Mouse (Mus musculus): ENCODE measurements around the gene Tsc1. TPM values are rescaled to one million over a fixed set of nuclear protein-coding genes. Genes with fewer than 3 reads are reported as not detected.

Tsc1 gene
- polyA plus RNA-seq, 1 experiment from 2014 or later: 3.7 TPM

- DNase-seq (no peak), ATAC-seq (peak; percentile 69)
- Histone ChIP-seq H3K4me1 (ENCODE audit: insufficient read depth) (peaks cover 5% of the 10 kb centered on the region; the same call in 1 of the 2 replicates), H3K36me3 (replicated peaks; ENCODE audit: insufficient read depth, low read length) (no peaks in the 10 kb centered on the region), H3K4me3 (ENCODE audit: low read depth, low read length) (no peak overlapping the region), H3K27ac (ENCODE audit: low read depth) (no peak overlapping the region), H3K4me2 (ENCODE audit: low read depth, low read length) (no peak overlapping the region), H3K9me3 (ENCODE audit: low read length) (no peaks in the 10 kb centered on the region), H3K9ac (replicated peaks) (no peak overlapping the region), H3K27me3 (ENCODE audit: insufficient read depth, low read length) (no peaks in the 10 kb centered on the region)
- WGBS (ENCODE audit: insufficient replicate concordance): 68% methylated on average over 1 of the region's 1 CpGs
- TF ChIP-seq CTCF (IDR thresholded peaks at IDR 0.05; ENCODE audit: low read depth): no peak
- no peak for TF ChIP-seq EP300 (IDR thresholded peaks at IDR 0.05; ENCODE audit: low read depth)
Observed at GRCm38 (mm10) chr2:28635199-28635598, 5.8 kb upstream of the Tsc1 start.

GRCm38 (mm10) chr2:28637106-28637845, 3.8 kb upstream of the Tsc1 start:
- H3K9me3 ChIP-seq (ENCODE audit: low read length): no peaks in the 10 kb centered on the region
- H3K9ac ChIP-seq (replicated peaks): no peak overlapping the region
- no peaks in the 10 kb centered on the region for H3K36me3 ChIP-seq (replicated peaks; ENCODE audit: insufficient read depth, low read length)
- H3K4me2 ChIP-seq (ENCODE audit: low read depth, low read length): no peak overlapping the region
- H3K27me3 ChIP-seq (ENCODE audit: insufficient read depth, low read length): no peaks in the 10 kb centered on the region
- no peak overlapping the region for H3K27ac ChIP-seq (ENCODE audit: low read depth)
- H3K4me1 ChIP-seq (ENCODE audit: insufficient read depth): peaks cover 15% of the 10 kb centered on the region
- H3K4me3 ChIP-seq (ENCODE audit: low read depth, low read length): no peak overlapping the region
- no peak for DNase-seq
- TF ChIP-seq EP300 (IDR thresholded peaks at IDR 0.05; ENCODE audit: low read depth) (no peak), CTCF (IDR thresholded peaks at IDR 0.05; ENCODE audit: low read depth) (no peak)
- WGBS (ENCODE audit: insufficient replicate concordance): 81% methylated on average over 9 of the region's 9 CpGs
- ATAC-seq: no peak

GRCm38 (mm10) chr2:28638352-28638751, 2.7 kb upstream of the Tsc1 start:
- no peaks in the 10 kb centered on the region for H3K36me3 ChIP-seq (replicated peaks; ENCODE audit: insufficient read depth, low read length)
- no peaks in the 10 kb centered on the region for H3K9me3 ChIP-seq (ENCODE audit: low read length)
- peaks cover 12% of the 10 kb centered on the region for H3K4me1 ChIP-seq (ENCODE audit: insufficient read depth)
- no peak overlapping the region for H3K27ac ChIP-seq (ENCODE audit: low read depth)
- H3K4me3 ChIP-seq (ENCODE audit: low read depth, low read length): no peak overlapping the region
- H3K9ac ChIP-seq (replicated peaks): no peak overlapping the region
- 46% methylated on average over 9 of the region's 9 CpGs for WGBS (ENCODE audit: insufficient replicate concordance)
- no peaks in the 10 kb centered on the region for H3K27me3 ChIP-seq (ENCODE audit: insufficient read depth, low read length)
- ATAC-seq (no peak), DNase-seq (no peak)
- TF ChIP-seq EP300 (IDR thresholded peaks at IDR 0.05; ENCODE audit: low read depth) (no peak), CTCF (IDR thresholded peaks at IDR 0.05; ENCODE audit: low read depth) (no peak)
- peak overlapping the region; percentile 24; the same call in 1 of the 2 replicates for H3K4me2 ChIP-seq (ENCODE audit: low read depth, low read length)

GRCm38 (mm10) chr2:28638886-28639285, 2.1 kb upstream of the Tsc1 start:
- ATAC-seq (no peak), DNase-seq (peak; percentile 30)
- Histone ChIP-seq H3K27me3 (ENCODE audit: insufficient read depth, low read length) (no peaks in the 10 kb centered on the region), H3K4me1 (ENCODE audit: insufficient read depth) (peaks cover 12% of the 10 kb centered on the region), H3K4me3 (ENCODE audit: low read depth, low read length) (no peak overlapping the region), H3K27ac (ENCODE audit: low read depth) (no peak overlapping the region), H3K9me3 (ENCODE audit: low read length) (no peaks in the 10 kb centered on the region), H3K36me3 (replicated peaks; ENCODE audit: insufficient read depth, low read length) (no peaks in the 10 kb centered on the region), H3K9ac (replicated peaks) (no peak overlapping the region), H3K4me2 (ENCODE audit: low read depth, low read length) (peak overlapping the region; percentile 24; the same call in 1 of the 2 replicates)
- WGBS (ENCODE audit: insufficient replicate concordance): 17% methylated on average over 9 of the region's 9 CpGs
- no peak for TF ChIP-seq EP300 (IDR thresholded peaks at IDR 0.05; ENCODE audit: low read depth)
- no peak for TF ChIP-seq CTCF (IDR thresholded peaks at IDR 0.05; ENCODE audit: low read depth)

GRCm38 (mm10) chr2:28639794-28640193, 1.2 kb upstream of the Tsc1 start:
- peak; percentile 57 for TF ChIP-seq CTCF (IDR thresholded peaks at IDR 0.05; ENCODE audit: low read depth)
- no peak for TF ChIP-seq EP300 (IDR thresholded peaks at IDR 0.05; ENCODE audit: low read depth)
- H3K27ac ChIP-seq (ENCODE audit: low read depth): no peak overlapping the region

GRCm38 (mm10) chr2:28641435-28641941, 460 bp downstream of the Tsc1 start:
- WGBS (ENCODE audit: insufficient replicate concordance): under 1% methylated on average over 38 of the region's 43 CpGs
- H3K9ac ChIP-seq (replicated peaks): peak overlapping the region; percentile 97
- H3K36me3 ChIP-seq (replicated peaks; ENCODE audit: insufficient read depth, low read length): no peaks in the 10 kb centered on the region
- peaks cover 12% of the 10 kb centered on the region for H3K4me1 ChIP-seq (ENCODE audit: insufficient read depth)
- peak overlapping the region; percentile 98 for H3K4me2 ChIP-seq (ENCODE audit: low read depth, low read length)
- DNase-seq: peak; percentile 53
- peak overlapping the region; percentile 94 for H3K27ac ChIP-seq (ENCODE audit: low read depth)
- peak overlapping the region; percentile 100 for H3K4me3 ChIP-seq (ENCODE audit: low read depth, low read length)
- H3K9me3 ChIP-seq (ENCODE audit: low read length): no peaks in the 10 kb centered on the region
- TF ChIP-seq EP300 (IDR thresholded peaks at IDR 0.05; ENCODE audit: low read depth) (no peak), CTCF (IDR thresholded peaks at IDR 0.05; ENCODE audit: low read depth) (no peak; the same call in 1 of the 2 replicates)
- no peaks in the 10 kb centered on the region for H3K27me3 ChIP-seq (ENCODE audit: insufficient read depth, low read length)
- peak; percentile 50 for ATAC-seq

More at GRCm38 (mm10) chr2:28639794-28640193, 1.2 kb upstream of the Tsc1 start:
- WGBS (ENCODE audit: insufficient replicate concordance): 62% methylated on average over 7 of the region's 7 CpGs
- H3K4me2 ChIP-seq (ENCODE audit: low read depth, low read length): no peak overlapping the region
- no peak overlapping the region for H3K9ac ChIP-seq (replicated peaks)
- H3K9me3 ChIP-seq (ENCODE audit: low read length): no peaks in the 10 kb centered on the region
- H3K4me3 ChIP-seq (ENCODE audit: low read depth, low read length): no peak overlapping the region
- H3K27me3 ChIP-seq (ENCODE audit: insufficient read depth, low read length): no peaks in the 10 kb centered on the region
- peak; percentile 58 for DNase-seq
- H3K36me3 ChIP-seq (replicated peaks; ENCODE audit: insufficient read depth, low read length): no peaks in the 10 kb centered on the region
- no peak for ATAC-seq
- H3K4me1 ChIP-seq (ENCODE audit: insufficient read depth): peaks cover 12% of the 10 kb centered on the region

Measured in liver, postnatal 0 days (tissue).